Mouse (Mus musculus) WW6 (cell line): ENCODE results near the gene Rab1b.

Source experiments
- DNase-seq: peaks from one replicate; pipeline ENCODE4 v3.0.0-alpha.2; 2013; ENCODE audit warnings: low read depth, low spot score

Rab1b gene

GRCm38 (mm10) chr19:5051031-5051430, 55.8 kb downstream of the Rab1b start:
- DNase-seq: no peak

- DNase-seq: no peak
These were observed 56.6 kb downstream of the Rab1b start, which contains the start of gene Rin1 for GRCm38 (mm10) chr19:5050047-5050905. Gene Rin1 (plus strand): TSS chr19:5050481.

DNA sequence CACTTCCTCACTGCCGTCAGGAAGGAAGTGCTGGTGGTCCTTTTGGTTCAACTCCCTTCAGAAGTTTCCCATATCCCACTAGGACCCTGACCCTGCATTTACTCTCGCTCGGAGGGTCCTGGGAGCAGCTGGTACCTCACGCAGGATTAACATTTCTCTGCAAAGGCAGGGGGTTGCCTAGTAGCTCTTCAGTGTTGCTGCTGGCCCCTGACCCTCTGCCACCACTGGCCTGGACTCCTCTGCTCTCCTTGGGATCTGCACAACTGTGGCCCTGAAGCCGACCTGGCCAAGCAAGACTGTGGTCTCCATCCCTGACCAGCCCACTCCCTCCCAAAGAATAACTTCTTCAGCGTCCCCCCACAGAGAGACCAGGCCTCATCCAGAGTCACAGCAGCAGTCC, 57.5 kb downstream of the Rab1b start:
- no peak for DNase-seq
